Mouse (Mus musculus) neural tube, embryonic 11.5 days (tissue): ENCODE measurements around the gene Fam92b. TPM values are rescaled to one million over a fixed set of nuclear protein-coding genes. Genes with fewer than 3 reads are reported as not detected.

ENCODE experiments used
- ATAC-seq: fragments of 200-750 bp; cut with Nextera tagmentation; 2 replicates; pipeline ENCODE4 v1.8.0; 2017; ENCODE audit warnings: moderate number of reproducible peaks, mild to moderate bottlenecking, moderate TSS enrichment, moderate library complexity; ENCODE audit not compliant: insufficient read depth, low FRiP score, low TSS enrichment
- DNase-seq: peaks from one replicate; pipeline ENCODE4 v3.0.0-alpha.2; 2015; ENCODE audit warnings: low spot score
- H3K27ac ChIP-seq: fragments of 300-500 bp; sonication (generic); 2 replicates; pipeline ENCODE4 v1.5.1; 2014; ENCODE audit warnings: low read depth, mild to moderate bottlenecking, low read length
- H3K27me3 ChIP-seq: fragments of 300-500 bp; sonication (generic); 2 replicates; pipeline ENCODE4 v1.6.1; 2014; ENCODE audit warnings: mild to moderate bottlenecking, low read length, mixed read lengths; ENCODE audit not compliant: control insufficient read depth, insufficient read depth
- H3K36me3 ChIP-seq: fragments of 300-500 bp; sonication (generic); 2 replicates; pipeline ENCODE4 v1.6.1; 2014; ENCODE audit warnings: mild to moderate bottlenecking, low read length, moderate library complexity, mixed read lengths; ENCODE audit not compliant: control insufficient read depth, insufficient read depth
- H3K4me1 ChIP-seq: fragments of 300-500 bp; sonication (generic); 2 replicates; pipeline ENCODE4 v1.6.1; 2014; ENCODE audit warnings: low read length, mixed read lengths; ENCODE audit not compliant: control insufficient read depth, insufficient read depth
- H3K4me2 ChIP-seq: fragments of 300-500 bp; sonication (generic); 2 replicates; pipeline ENCODE4 v1.6.1; 2014; ENCODE audit warnings: low read depth, mild to moderate bottlenecking, moderate library complexity
- H3K4me3 ChIP-seq: fragments of 300-500 bp; sonication (generic); 2 replicates; pipeline ENCODE4 v1.5.1; 2014; ENCODE audit warnings: low read depth, low read length
- H3K9ac ChIP-seq: fragments of 300-500 bp; sonication (generic); 2 replicates; pipeline ENCODE4 v1.6.1; 2014; ENCODE audit warnings: mild to moderate bottlenecking, low read length
- H3K9me3 ChIP-seq: fragments of 300-500 bp; sonication (generic); 2 replicates; pipeline ENCODE4 v1.6.1; 2016; ENCODE audit warnings: low read length; ENCODE audit not compliant: control insufficient read depth
- WGBS: fragments of 180-500 bp; shearing (Covaris S2); extraction: QIAGEN DNeasy Blood & Tissue Kit; methylation state at CpG from one replicate; pipeline ENCODE4 v1.1.7; 2014; 5-methylcytosine and 5-hydroxymethylcytosine counted together
- polyA plus RNA-seq: library from polyadenylated mRNA; unstranded; fragments of >200 nt; fragmentation: Nextera tagmentation; extraction: Ambion mirVana; gene quantifications from 2 replicates; pipeline ENCODE4 v1.2.1, GENCODE M21; 2014

Gene Fam92b
- polyA plus RNA-seq, 1 experiment from 2014 or later: 0.90 TPM

GRCm38 (mm10) chr8:120169119-120169518, 8.1 kb downstream of the Fam92b start:
- no peak for ATAC-seq
- no peaks in the 10 kb centered on the region for H3K9me3 ChIP-seq
- no peaks in the 10 kb centered on the region for H3K36me3 ChIP-seq
- H3K27ac ChIP-seq: no peak overlapping the region
- H3K4me1 ChIP-seq: 0 out of 2 replicates have a peak, but pooled peaks cover 1% of the 10 kb centered on the region
- no peak overlapping the region for H3K4me3 ChIP-seq
- 62% methylated on average over 8 of the region's 8 CpGs for WGBS
- no peak for DNase-seq
- H3K4me2 ChIP-seq: no peak overlapping the region
- H3K27me3 ChIP-seq: peaks cover 2% of the 10 kb centered on the region
- H3K9ac ChIP-seq: no peak overlapping the region

GRCm38 (mm10) chr8:120167821-120168220, 9.4 kb downstream of the Fam92b start:
- DNase-seq (no peak), ATAC-seq (no peak)
- Histone ChIP-seq H3K9me3 (no peaks in the 10 kb centered on the region), H3K4me3 (no peak overlapping the region), H3K4me2 (no peak overlapping the region), H3K4me1 (no peaks in the 10 kb centered on the region), H3K36me3 (no peaks in the 10 kb centered on the region), H3K9ac (no peak overlapping the region), H3K27ac (no peak overlapping the region), H3K27me3 (no peaks in the 10 kb centered on the region; the same call in 1 of the 2 replicates)
- 27% methylated on average over 5 of the region's 5 CpGs for WGBS

- Histone ChIP-seq H3K4me2 (no peak overlapping the region), H3K27me3 (no peaks in the 10 kb centered on the region; the same call in 1 of the 2 replicates), H3K4me1 (no peaks in the 10 kb centered on the region), H3K4me3 (no peak overlapping the region), H3K27ac (no peak overlapping the region), H3K9ac (no peak overlapping the region), H3K9me3 (no peaks in the 10 kb centered on the region), H3K36me3 (no peaks in the 10 kb centered on the region)
- 86% methylated on average over 8 of the region's 8 CpGs for WGBS
- no peak for ATAC-seq
- no peak for DNase-seq
These were observed 10.1 kb downstream of the Fam92b start for GRCm38 (mm10) chr8:120167136-120167535.

GRCm38 (mm10) chr8:120164026-120164425, 13.2 kb downstream of the Fam92b start:
- H3K9ac ChIP-seq: no peak overlapping the region
- no peaks in the 10 kb centered on the region for H3K9me3 ChIP-seq
- no peak for DNase-seq
- no peak overlapping the region for H3K4me2 ChIP-seq
- no peak overlapping the region for H3K27ac ChIP-seq
- 85% methylated on average over 5 of the region's 5 CpGs for WGBS
- no peak overlapping the region for H3K4me3 ChIP-seq
- ATAC-seq: no peak
- H3K36me3 ChIP-seq: no peaks in the 10 kb centered on the region
- H3K27me3 ChIP-seq: no peaks in the 10 kb centered on the region
- 0 out of 2 replicates have a peak, but pooled peaks cover 2% of the 10 kb centered on the region for H3K4me1 ChIP-seq

- no peak overlapping the region for H3K27ac ChIP-seq
These were observed 13.9 kb downstream of the Fam92b start for GRCm38 (mm10) chr8:120163376-120163775.

GRCm38 (mm10) chr8:120162404-120162752, 14.9 kb downstream of the Fam92b start:
- no peak for ATAC-seq

More at GRCm38 (mm10) chr8:120163376-120163775, 13.9 kb downstream of the Fam92b start:
- Histone ChIP-seq H3K4me2 (no peak overlapping the region), H3K36me3 (no peaks in the 10 kb centered on the region), H3K9me3 (no peaks in the 10 kb centered on the region), H3K27me3 (no peaks in the 10 kb centered on the region), H3K4me1 (0 out of 2 replicates have a peak, but pooled peaks cover 2% of the 10 kb centered on the region), H3K9ac (no peak overlapping the region), H3K4me3 (no peak overlapping the region)
- ATAC-seq (no peak), DNase-seq (no peak)
- 78% methylated on average over 8 of the region's 8 CpGs for WGBS

GRCm38 (mm10) chr8:120161658-120162403, 15.4 kb downstream of the Fam92b start:
- ATAC-seq (no peak), DNase-seq (no peak)
- Histone ChIP-seq H3K4me3 (no peak overlapping the region), H3K36me3 (no peaks in the 10 kb centered on the region), H3K27me3 (no peaks in the 10 kb centered on the region), H3K27ac (no peak overlapping the region), H3K9me3 (no peaks in the 10 kb centered on the region), H3K4me1 (0 out of 2 replicates have a peak, but pooled peaks cover 2% of the 10 kb centered on the region), H3K9ac (no peak overlapping the region), H3K4me2 (no peak overlapping the region)
- WGBS: 79% methylated on average over 16 of the region's 16 CpGs

More at GRCm38 (mm10) chr8:120162404-120162752, 14.9 kb downstream of the Fam92b start:
- Histone ChIP-seq H3K27me3 (no peaks in the 10 kb centered on the region), H3K4me3 (no peak overlapping the region), H3K9me3 (no peaks in the 10 kb centered on the region), H3K4me1 (0 out of 2 replicates have a peak, but pooled peaks cover 2% of the 10 kb centered on the region), H3K4me2 (no peak overlapping the region), H3K36me3 (no peaks in the 10 kb centered on the region), H3K27ac (no peak overlapping the region), H3K9ac (no peak overlapping the region)
- WGBS: 87% methylated on average over 5 of the region's 5 CpGs
- DNase-seq: no peak

- H3K9me3 ChIP-seq: no peaks in the 10 kb centered on the region
- no peak for DNase-seq
- H3K27ac ChIP-seq: no peak overlapping the region
- H3K4me2 ChIP-seq: no peak overlapping the region
- no peak for ATAC-seq
- WGBS: 82% methylated on average over 8 of the region's 8 CpGs
- H3K36me3 ChIP-seq: no peaks in the 10 kb centered on the region
- H3K4me1 ChIP-seq: 0 out of 2 replicates have a peak, but pooled peaks cover 2% of the 10 kb centered on the region
- no peaks in the 10 kb centered on the region for H3K27me3 ChIP-seq
- H3K9ac ChIP-seq: no peak overlapping the region
- H3K4me3 ChIP-seq: no peak overlapping the region
These were observed 16.9 kb downstream of the Fam92b start for GRCm38 (mm10) chr8:120160366-120160765.

- no peak overlapping the region for H3K9ac ChIP-seq
- H3K4me1 ChIP-seq: no peaks in the 10 kb centered on the region
- H3K27ac ChIP-seq: no peak overlapping the region
- WGBS: 64% methylated on average over 7 of the region's 7 CpGs
- no peak overlapping the region for H3K4me3 ChIP-seq
- no peaks in the 10 kb centered on the region for H3K27me3 ChIP-seq
- H3K9me3 ChIP-seq: no peaks in the 10 kb centered on the region
- no peaks in the 10 kb centered on the region for H3K36me3 ChIP-seq
- H3K4me2 ChIP-seq: no peak overlapping the region
- DNase-seq (no peak), ATAC-seq (no peak)
These were observed 24.6 kb downstream of the Fam92b start for GRCm38 (mm10) chr8:120152636-120153035.
